ENCODE assay signal across 8 mouse cellular contexts in the genomic region with DNA sequence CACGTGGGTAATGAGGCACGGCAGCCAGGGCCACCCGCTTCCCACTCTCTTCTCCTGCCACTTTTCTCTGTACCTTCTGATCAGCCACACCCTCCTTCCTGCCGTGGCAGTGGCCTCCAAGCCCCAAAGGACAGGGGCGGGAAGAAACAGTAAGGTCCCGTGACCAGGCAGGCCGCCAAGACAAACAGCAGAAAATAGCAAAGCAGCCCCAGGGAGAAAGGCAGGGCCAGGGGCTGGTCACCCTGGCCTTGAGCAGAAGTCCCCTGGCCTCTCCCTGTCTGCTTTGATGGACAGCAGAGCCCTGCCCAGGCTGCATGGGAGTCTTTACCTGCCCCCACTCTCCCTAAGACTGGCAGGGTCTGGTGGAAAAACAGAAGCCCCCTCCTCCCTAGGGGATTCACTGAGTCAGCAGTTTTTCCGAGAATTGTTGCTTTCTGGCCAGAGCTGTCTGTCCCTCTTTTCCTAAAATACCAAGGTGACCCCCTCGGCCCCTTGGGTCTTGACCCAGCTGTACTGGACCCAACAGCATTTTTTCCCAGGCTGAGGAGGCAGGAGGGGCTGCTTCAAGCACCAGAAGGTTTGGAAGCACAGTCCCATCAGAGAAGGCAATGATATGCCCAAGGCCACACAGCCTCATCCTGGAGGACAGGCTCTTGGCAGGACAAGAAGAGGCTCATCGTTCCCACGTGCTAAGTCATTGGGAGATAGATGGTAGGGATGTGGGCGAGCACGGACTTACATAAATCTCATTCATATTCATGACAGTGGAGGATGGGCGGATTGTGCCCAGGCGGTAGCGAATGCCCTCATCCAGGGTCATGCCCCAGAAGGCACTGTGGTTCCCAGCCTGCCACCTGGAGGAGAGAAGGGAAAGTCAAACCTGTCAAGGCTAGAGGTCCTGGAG. TPM values are rescaled to one million over a fixed set of nuclear protein-coding genes. Genes with fewer than 3 reads are reported as not detected.
A peak's percentile ranks its signal among the peaks of the same experiment; 100 is the strongest.
DNase-seq lines count a peak whose midpoint lies in the region; ATAC-seq and TF ChIP-seq lines count a peak whose summit lies in the region.
"Had no signal": no experiment of that assay in that cellular context is flagged by ENCODE, and none has a peak within 500 bp of the region (broad histone marks: within the 10 kb centered on the region; RNA-seq: fewer than 3 reads in every experiment).

No protein-coding gene starts in this region.

- no peaks in the 10 kb centered on the region for H3K9me3 ChIP-seq in ES-E14 (ENCODE audit: control insufficient read depth, insufficient read depth, low read depth, low read length)
- H3K9me3 ChIP-seq in hindbrain, postnatal 0 days (ENCODE audit: low read length): no peaks in the 10 kb centered on the region
- H3K9me3 ChIP-seq in liver, embryonic 12.5 days (replicated peaks): no peaks in the 10 kb centered on the region
- no peaks in the 10 kb centered on the region for H3K9me3 ChIP-seq in neural tube, embryonic 13.5 days
- H3K9me3 ChIP-seq: embryonic facial prominence, embryonic 12.5 days had no signal

- H3K9ac ChIP-seq in ES-E14 (ENCODE audit: insufficient read depth, low read depth, low read length, poor library complexity, severe bottlenecking): no peak overlapping the region
- H3K9ac ChIP-seq in hindbrain, postnatal 0 days (replicated peaks; ENCODE audit: low read length): no peak overlapping the region
- H3K9ac ChIP-seq in liver, embryonic 12.5 days: no peak overlapping the region
- H3K9ac ChIP-seq in neural tube, embryonic 13.5 days: no peak overlapping the region
- H3K9ac ChIP-seq: embryonic facial prominence, embryonic 12.5 days had no signal

- H3K4me3 ChIP-seq in ES-E14 (ENCODE audit: insufficient read depth in 1 of 2, low read depth in 1 of 2, low read length in 2 of 2, poor library complexity in 1 of 2, severe bottlenecking in 1 of 2): no peak overlapping the region
- no peak overlapping the region for H3K4me3 ChIP-seq in hindbrain, postnatal 0 days (ENCODE audit: low read length)
- no peak overlapping the region for H3K4me3 ChIP-seq in liver, embryonic 12.5 days
- no peak overlapping the region for H3K4me3 ChIP-seq in neural tube, embryonic 13.5 days
- H3K4me3 ChIP-seq: embryonic facial prominence, embryonic 12.5 days had no signal

- no peak for DNase-seq in ES-E14 (ENCODE audit: low read depth, low spot score)
- DNase-seq in adrenal gland, adult (ENCODE audit: inconsistent age in 2 of 2, low spot score in 1 of 2): peak; percentile 94 to 97
- peak; percentile 51 for DNase-seq in hindbrain, postnatal 0 days (ENCODE audit: low spot score)
- DNase-seq in thymus, postnatal 14 days: no peak

- ATAC-seq in granulocyte monocyte progenitor cell, adult 5-6 weeks (replicated peaks; ENCODE audit: poor library complexity, severe bottlenecking): peak; percentile 28
- ATAC-seq in hindbrain, postnatal 0 days: peak; percentile 35; the same call in 1 of the 2 replicates
- 0 out of 2 replicates have a peak, but pooled peaks have one; percentile 25 for ATAC-seq in liver, embryonic 12.5 days
- no peak for ATAC-seq in neural tube, embryonic 13.5 days (ENCODE audit: low read depth)

- WGBS in hindbrain, postnatal 0 days: 26% methylated on average over 16 of the region's 16 CpGs
- 44% methylated on average over 16 of the region's 16 CpGs for WGBS in liver, embryonic 12.5 days (ENCODE audit: insufficient replicate concordance)
- WGBS in neural tube, embryonic 13.5 days: 35% methylated on average over 16 of the region's 16 CpGs

- 0 out of 2 replicates have a peak overlapping the region, but pooled peaks have one; percentile 8 for H3K4me2 ChIP-seq in hindbrain, postnatal 0 days (ENCODE audit: low read depth, low read length)
- H3K4me2 ChIP-seq in liver, embryonic 12.5 days: no peak overlapping the region
- peak overlapping the region; percentile 24; the same call in 1 of the 2 replicates for H3K4me2 ChIP-seq in neural tube, embryonic 13.5 days

- H3K27ac ChIP-seq in ES-E14 (ENCODE audit: insufficient read depth, low read depth, low read length, poor library complexity, severe bottlenecking): no peak overlapping the region
- no peak overlapping the region for H3K27ac ChIP-seq in hindbrain, postnatal 0 days
- H3K27ac ChIP-seq in liver, embryonic 12.5 days: no peak overlapping the region
- H3K27ac ChIP-seq in neural tube, embryonic 13.5 days (replicated peaks): no peak overlapping the region
- H3K27ac ChIP-seq: embryonic facial prominence, embryonic 12.5 days had no signal

- no peaks in the 10 kb centered on the region for H3K36me3 ChIP-seq in ES-E14 (ENCODE audit: control insufficient read depth, insufficient read depth, low read length, poor library complexity, severe bottlenecking)
- no peaks in the 10 kb centered on the region for H3K36me3 ChIP-seq in hindbrain, postnatal 0 days (ENCODE audit: insufficient read depth, low read length)
- H3K36me3 ChIP-seq in liver, embryonic 12.5 days: peaks cover 29% of the 10 kb centered on the region; the same call in 1 of the 2 replicates
- H3K36me3 ChIP-seq in neural tube, embryonic 13.5 days: no peaks in the 10 kb centered on the region
- H3K36me3 ChIP-seq: embryonic facial prominence, embryonic 12.5 days had no signal

- peak; percentile 20; the same call in 1 of the 2 replicates for TF ChIP-seq CTCF in hindbrain, postnatal 0 days (IDR thresholded peaks at IDR 0.05; ENCODE audit: low read depth)

- peaks cover 8% of the 10 kb centered on the region; the same call in 1 of the 2 replicates for H3K27me3 ChIP-seq in hindbrain, postnatal 0 days (ENCODE audit: insufficient read depth, low read length)
- peaks cover 83% of the 10 kb centered on the region for H3K27me3 ChIP-seq in liver, embryonic 12.5 days (replicated peaks)
- H3K27me3 ChIP-seq in neural tube, embryonic 13.5 days: peaks cover 46% of the 10 kb centered on the region

- peaks cover 0 to 23% of the 10 kb centered on the region in 2 experiments; a peak in 2 of 4 replicates for H3K4me1 ChIP-seq in ES-E14 (ENCODE audit: control insufficient read depth in 2 of 2, insufficient read depth in 2 of 2, low read length in 2 of 2, poor library complexity in 1 of 2)
- no peaks in the 10 kb centered on the region for H3K4me1 ChIP-seq in hindbrain, postnatal 0 days (ENCODE audit: insufficient read depth, low read length)
- H3K4me1 ChIP-seq in liver, embryonic 12.5 days: peaks cover 44% of the 10 kb centered on the region
- H3K4me1 ChIP-seq in neural tube, embryonic 13.5 days (replicated peaks): peaks cover 26% of the 10 kb centered on the region

- in situ Hi-C loops in ES-E14 (cut with MboI; ENCODE audit: low sequenced_read_pairs in 2 of 2, unreplicated experiment in 2 of 2): no loop called here

TF ChIP-seq in ES-E14, 5 proteins besides CTCF, POLR2A, EP300 and RAD21:
- TF ChIP-seq CHD2 (IDR thresholded peaks at IDR 0.05; ENCODE audit: low read depth, low read length): no peak
- peak; percentile 91 for TF ChIP-seq MAFK (IDR thresholded peaks at IDR 0.05; ENCODE audit: insufficient read depth, low read depth, low read length)
- no peak for TF ChIP-seq ZNF384 (IDR thresholded peaks at IDR 0.05; ENCODE audit: low read depth, low read length)
- no peak for TF ChIP-seq ZC3H11A (IDR thresholded peaks at IDR 0.05; ENCODE audit: borderline replicate concordance, low read depth, low read length)

RNA-seq across cellular contexts. Expression of a gene that starts 6.4 kb away (rescaled TPM):
- 22.5 and 43.7 TPM in 2 replicates for total RNA-seq in ES-E14 (2012; rRNA removed)
- total RNA-seq in granulocyte monocyte progenitor cell, adult 5-6 weeks (2014; fragmentation: Nextera tagmentation): 1.5 TPM in 1 of 2 replicates, not detected in the other
- 0.82 and 1.1 TPM in 2 replicates for total RNA-seq in granulocyte monocyte progenitor cell, adult 5-6 weeks (2017)
- total RNA-seq in hindbrain, postnatal 0 days (2014; rRNA removed): 15.1 and 15.5 TPM in 2 replicates
- 7.2 and 7.6 TPM in 2 replicates for polyA plus RNA-seq in hindbrain, postnatal 0 days (2015; fragmentation: Nextera tagmentation; extraction: Ambion mirVana)
- 30.9 and 32.6 TPM in 2 replicates for polyA plus RNA-seq in liver, embryonic 12.5 days (2016; fragmentation: Nextera tagmentation; extraction: Ambion mirVana)
- polyA plus RNA-seq in neural tube, embryonic 13.5 days (2015; fragmentation: Nextera tagmentation; extraction: Ambion mirVana): 4.2 and 6.7 TPM in 2 replicates

RNA-seq across cellular contexts. Expression of a gene that starts 29.4 kb away (rescaled TPM):
- 0.16 and 0.22 TPM in 2 replicates for total RNA-seq in ES-E14 (2012; rRNA removed)
- total RNA-seq in granulocyte monocyte progenitor cell, adult 5-6 weeks (2014; fragmentation: Nextera tagmentation): not detected in 2 replicates
- total RNA-seq in granulocyte monocyte progenitor cell, adult 5-6 weeks (2017): not detected in 2 replicates
- 16.9 and 24.2 TPM in 2 replicates for total RNA-seq in hindbrain, postnatal 0 days (2014; rRNA removed)
- 11.3 and 12.1 TPM in 2 replicates for polyA plus RNA-seq in hindbrain, postnatal 0 days (2015; fragmentation: Nextera tagmentation; extraction: Ambion mirVana)
- polyA plus RNA-seq in liver, embryonic 12.5 days (2016; fragmentation: Nextera tagmentation; extraction: Ambion mirVana): 0.12 TPM in 1 of 2 replicates, not detected in the other
- 0.39 and 0.71 TPM in 2 replicates for polyA plus RNA-seq in neural tube, embryonic 13.5 days (2015; fragmentation: Nextera tagmentation; extraction: Ambion mirVana)

RNA-seq across cellular contexts. Expression of a gene that starts 53.7 kb away (rescaled TPM):
- total RNA-seq in ES-E14 (2012; rRNA removed): 0.09 and 0.53 TPM in 2 replicates
- not detected in 2 replicates for total RNA-seq in granulocyte monocyte progenitor cell, adult 5-6 weeks (2014; fragmentation: Nextera tagmentation)
- not detected in 2 replicates for total RNA-seq in granulocyte monocyte progenitor cell, adult 5-6 weeks (2017)
- 0.68 and 2.0 TPM in 2 replicates for total RNA-seq in hindbrain, postnatal 0 days (2014; rRNA removed)
- 1.3 and 1.8 TPM in 2 replicates for polyA plus RNA-seq in hindbrain, postnatal 0 days (2015; fragmentation: Nextera tagmentation; extraction: Ambion mirVana)
- not detected in 2 replicates for polyA plus RNA-seq in liver, embryonic 12.5 days (2016; fragmentation: Nextera tagmentation; extraction: Ambion mirVana)
- polyA plus RNA-seq in neural tube, embryonic 13.5 days (2015; fragmentation: Nextera tagmentation; extraction: Ambion mirVana): not detected in 2 replicates
- polyA plus RNA-seq: embryonic facial prominence, embryonic 12.5 days had no signal

Comparison
In these comparisons a context has a peak if more than half of its experiments do, and no peak if none do; other contexts are left out.
1. DNase-seq: peak in adrenal gland, adult (2 of 2) and hindbrain, postnatal 0 days (single experiment); none in ES-E14 (single experiment) and thymus, postnatal 14 days (single experiment).
2. RNA of a gene that starts 29.4 kb away (total RNA-seq): 16.9 to 24.2 TPM in hindbrain, postnatal 0 days; 0.16 to 0.22 TPM in ES-E14 and not detected in granulocyte monocyte progenitor cell, adult 5-6 weeks; every median in the first group is over 10 times any median in the second.